Mouse (Mus musculus): ENCODE measurements around the gene Golm1. TPM values are rescaled to one million over a fixed set of nuclear protein-coding genes. Genes with fewer than 3 reads are reported as not detected.

Gene Golm1
- polyA plus RNA-seq, 1 experiment from 2014 or later = 97.5 TPM

DNA sequence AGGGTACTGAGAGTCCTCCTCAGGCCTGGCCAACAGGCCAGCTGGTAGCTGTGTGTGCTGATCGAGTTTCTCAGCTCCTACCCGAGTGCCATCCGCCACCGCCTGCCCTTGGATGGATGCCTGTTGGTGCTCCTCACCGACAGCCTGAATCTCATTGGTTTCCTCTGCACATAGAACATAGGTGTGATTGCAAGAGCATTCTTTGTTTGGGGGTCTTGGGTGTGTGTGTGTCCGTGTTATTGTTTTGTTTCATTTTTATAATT is 35.5 kb downstream of the Golm1 start:
- DNase-seq (ENCODE audit: low spot score) (no peak), ATAC-seq (replicated peaks; ENCODE audit: insufficient number of reproducible peaks, low FRiP score, low TSS enrichment, low read depth) (no peak)
- Histone ChIP-seq H3K27ac (replicated peaks; ENCODE audit: low read depth, low read length) (no peak overlapping the region), H3K4me2 (ENCODE audit: low read depth, low read length) (no peak overlapping the region), H3K27me3 (ENCODE audit: control insufficient read depth, insufficient read depth, low read length) (no peaks in the 10 kb centered on the region), H3K4me1 (ENCODE audit: control insufficient read depth, insufficient read depth, low read length) (no peaks in the 10 kb centered on the region), H3K4me3 (ENCODE audit: low read depth, low read length) (no peak overlapping the region), H3K9me3 (replicated peaks; ENCODE audit: control insufficient read depth, low read length) (no peaks in the 10 kb centered on the region), H3K36me3 (replicated peaks; ENCODE audit: control insufficient read depth, insufficient read depth, low read depth, low read length) (peaks cover 5% of the 10 kb centered on the region), H3K9ac (replicated peaks; ENCODE audit: low read length) (no peak overlapping the region)
- WGBS = 94% methylated on average over 6 of the region's 6 CpGs

DNA sequence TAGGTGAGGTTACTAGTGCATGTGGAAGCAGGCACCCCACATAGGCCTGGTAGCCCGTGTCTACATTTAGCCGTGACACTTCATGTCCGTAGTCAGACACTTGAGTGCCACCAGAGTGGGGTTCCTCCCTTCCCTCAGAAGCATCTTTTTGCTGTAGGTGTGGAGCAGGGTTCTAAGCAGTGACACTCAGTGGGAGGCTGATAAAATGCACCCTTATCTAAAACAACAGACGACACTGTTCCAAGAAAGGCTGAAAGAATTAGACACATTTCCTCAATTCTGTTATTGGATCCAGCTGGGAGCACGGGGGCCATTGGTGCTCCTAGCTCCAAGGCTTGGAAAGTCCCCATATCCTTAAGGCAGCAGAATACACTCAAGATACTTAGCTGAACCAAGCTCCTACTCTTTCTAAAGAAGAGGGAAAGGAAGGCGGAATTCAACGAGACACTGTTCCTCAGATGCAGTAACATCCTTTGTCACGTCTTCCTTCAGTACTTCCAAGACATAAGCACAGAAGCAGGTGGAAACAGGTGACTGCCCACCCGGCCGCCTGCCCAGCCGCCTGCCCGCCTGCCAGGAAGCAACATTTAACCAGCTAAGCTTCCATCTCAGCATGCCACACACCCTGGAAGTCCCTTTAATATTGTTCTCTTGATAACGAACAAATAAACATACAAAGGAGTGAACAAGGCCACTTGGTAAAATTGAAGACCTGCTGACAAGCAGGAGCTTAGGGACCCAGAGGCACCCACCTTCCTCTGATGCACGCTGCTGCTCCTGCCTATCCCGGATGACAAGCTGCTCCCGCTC is 36.0 kb downstream of the Golm1 start:
- Histone ChIP-seq H3K4me2 (ENCODE audit: low read depth, low read length) (no peak overlapping the region), H3K27ac (replicated peaks; ENCODE audit: low read depth, low read length) (no peak overlapping the region), H3K27me3 (ENCODE audit: control insufficient read depth, insufficient read depth, low read length) (no peaks in the 10 kb centered on the region), H3K9ac (replicated peaks; ENCODE audit: low read length) (no peak overlapping the region), H3K4me1 (ENCODE audit: control insufficient read depth, insufficient read depth, low read length) (no peaks in the 10 kb centered on the region), H3K36me3 (replicated peaks; ENCODE audit: control insufficient read depth, insufficient read depth, low read depth, low read length) (peaks cover 2% of the 10 kb centered on the region), H3K9me3 (replicated peaks; ENCODE audit: control insufficient read depth, low read length) (no peaks in the 10 kb centered on the region), H3K4me3 (ENCODE audit: low read depth, low read length) (no peak overlapping the region)
- no peak for DNase-seq (ENCODE audit: low spot score)
- 86% methylated on average over 16 of the region's 16 CpGs for WGBS
- ATAC-seq (replicated peaks; ENCODE audit: insufficient number of reproducible peaks, low FRiP score, low TSS enrichment, low read depth) = no peak

DNA sequence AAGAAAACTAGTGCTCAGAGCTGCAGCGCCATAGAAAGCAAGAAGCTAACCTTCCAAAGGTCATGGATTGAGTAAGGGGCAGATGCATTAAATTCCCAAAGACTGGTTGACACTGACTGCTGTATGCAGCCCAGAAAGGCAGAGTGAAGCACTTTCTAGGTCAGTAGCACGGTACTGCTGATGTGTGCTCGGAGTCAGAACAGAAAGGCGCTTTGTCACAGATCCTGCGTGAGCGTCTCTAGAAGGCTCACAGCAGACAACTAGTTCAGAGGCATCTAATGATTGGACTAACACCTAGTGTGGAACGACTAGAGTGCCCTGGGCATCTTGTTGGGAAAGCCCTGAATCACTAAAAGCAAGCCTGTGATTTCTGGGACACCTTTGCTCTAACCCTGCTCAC is 37.8 kb downstream of the Golm1 start:
- peaks cover 2% of the 10 kb centered on the region for H3K36me3 ChIP-seq (replicated peaks; ENCODE audit: control insufficient read depth, insufficient read depth, low read depth, low read length)
- H3K4me2 ChIP-seq (ENCODE audit: low read depth, low read length) = no peak overlapping the region
- H3K4me1 ChIP-seq (ENCODE audit: control insufficient read depth, insufficient read depth, low read length) = no peaks in the 10 kb centered on the region
- no peaks in the 10 kb centered on the region for H3K9me3 ChIP-seq (replicated peaks; ENCODE audit: control insufficient read depth, low read length)
- 90% methylated on average over 7 of the region's 7 CpGs for WGBS
- ATAC-seq (replicated peaks; ENCODE audit: insufficient number of reproducible peaks, low FRiP score, low TSS enrichment, low read depth) (no peak), DNase-seq (ENCODE audit: low spot score) (no peak)
- no peak overlapping the region for H3K27ac ChIP-seq (replicated peaks; ENCODE audit: low read depth, low read length)
- H3K4me3 ChIP-seq (ENCODE audit: low read depth, low read length) = no peak overlapping the region
- no peaks in the 10 kb centered on the region for H3K27me3 ChIP-seq (ENCODE audit: control insufficient read depth, insufficient read depth, low read length)
- no peak overlapping the region for H3K9ac ChIP-seq (replicated peaks; ENCODE audit: low read length)

DNA sequence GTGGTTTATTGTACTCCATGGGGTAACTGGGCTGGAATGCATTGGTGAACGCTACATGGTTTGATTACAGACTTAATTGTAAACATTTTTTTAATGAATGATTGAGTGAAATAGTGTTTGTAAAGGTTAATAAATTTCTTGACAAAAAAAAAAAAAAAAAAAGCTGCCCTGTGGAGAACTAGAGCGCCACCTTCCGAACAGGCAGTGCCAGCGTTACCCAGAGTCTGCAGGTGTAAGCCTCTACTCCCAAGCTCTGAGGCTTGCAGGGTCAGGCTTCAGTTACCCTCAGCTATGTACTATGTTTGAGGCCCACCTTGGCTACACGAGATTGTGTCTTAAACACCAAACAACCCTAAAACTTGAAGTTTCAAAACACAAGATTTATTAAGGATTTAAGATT is 41.0 kb downstream of the Golm1 start:
- ATAC-seq (replicated peaks; ENCODE audit: insufficient number of reproducible peaks, low FRiP score, low TSS enrichment, low read depth) (no peak), DNase-seq (ENCODE audit: low spot score) (no peak)
- H3K9ac ChIP-seq (replicated peaks; ENCODE audit: low read length) = no peak overlapping the region
- no peaks in the 10 kb centered on the region for H3K9me3 ChIP-seq (replicated peaks; ENCODE audit: control insufficient read depth, low read length)
- no peak overlapping the region for H3K4me2 ChIP-seq (ENCODE audit: low read depth, low read length)
- no peak overlapping the region for H3K4me3 ChIP-seq (ENCODE audit: low read depth, low read length)
- WGBS = 72% methylated on average over 5 of the region's 5 CpGs
- H3K27ac ChIP-seq (replicated peaks; ENCODE audit: low read depth, low read length) = no peak overlapping the region
- H3K27me3 ChIP-seq (ENCODE audit: control insufficient read depth, insufficient read depth, low read length) = no peaks in the 10 kb centered on the region
- H3K4me1 ChIP-seq (ENCODE audit: control insufficient read depth, insufficient read depth, low read length) = no peaks in the 10 kb centered on the region
- peaks cover 7% of the 10 kb centered on the region for H3K36me3 ChIP-seq (replicated peaks; ENCODE audit: control insufficient read depth, insufficient read depth, low read depth, low read length)

DNA sequence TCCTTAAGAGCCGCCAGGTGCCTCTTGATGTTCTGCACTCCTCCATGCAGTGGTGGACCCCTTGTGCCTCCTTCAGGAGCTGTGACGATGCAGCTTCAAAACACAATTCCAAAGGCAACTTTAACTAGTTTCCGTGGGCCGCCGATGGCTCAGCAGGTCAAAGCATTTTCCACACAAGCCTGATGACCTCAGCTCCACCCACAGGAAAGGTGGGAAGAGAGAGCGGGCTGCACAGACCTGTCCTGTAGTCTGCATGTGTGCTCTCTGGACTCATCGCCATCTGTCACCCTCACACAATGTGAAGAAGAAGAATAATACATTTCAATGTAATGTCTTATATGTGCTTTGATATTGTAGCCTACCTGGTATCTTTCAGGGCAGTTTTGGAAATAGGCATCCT is 48.9 kb downstream of the Golm1 start:
- Histone ChIP-seq H3K4me3 (ENCODE audit: low read depth, low read length) (no peak overlapping the region), H3K27ac (replicated peaks; ENCODE audit: low read depth, low read length) (no peak overlapping the region), H3K4me2 (ENCODE audit: low read depth, low read length) (no peak overlapping the region), H3K4me1 (ENCODE audit: control insufficient read depth, insufficient read depth, low read length) (no peaks in the 10 kb centered on the region), H3K36me3 (replicated peaks; ENCODE audit: control insufficient read depth, insufficient read depth, low read depth, low read length) (peaks cover 14% of the 10 kb centered on the region), H3K9me3 (replicated peaks; ENCODE audit: control insufficient read depth, low read length) (no peaks in the 10 kb centered on the region), H3K27me3 (ENCODE audit: control insufficient read depth, insufficient read depth, low read length) (no peaks in the 10 kb centered on the region), H3K9ac (replicated peaks; ENCODE audit: low read length) (no peak overlapping the region)
- 89% methylated on average over 7 of the region's 7 CpGs for WGBS
- ATAC-seq (replicated peaks; ENCODE audit: insufficient number of reproducible peaks, low FRiP score, low TSS enrichment, low read depth) (no peak), DNase-seq (ENCODE audit: low spot score) (no peak)

DNA sequence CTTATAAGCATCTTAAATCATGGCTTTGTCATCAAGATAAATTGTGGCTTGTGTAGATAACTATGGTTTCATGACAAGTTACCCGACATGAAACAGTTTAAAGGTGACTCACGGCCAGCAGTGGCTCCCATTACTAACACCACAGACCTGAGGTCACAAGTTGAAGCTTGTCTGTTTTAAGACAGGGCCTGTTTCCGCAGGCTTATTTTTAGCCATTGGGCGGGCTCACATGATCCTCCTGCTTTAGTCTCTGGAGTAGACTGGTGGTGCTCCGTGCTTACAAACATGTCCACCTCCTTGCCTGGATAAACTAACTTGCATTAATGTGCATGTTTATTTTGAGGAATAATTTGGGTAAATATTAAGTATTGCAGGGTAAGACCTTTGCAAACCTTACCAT is 50.7 kb downstream of the Golm1 start:
- H3K9me3 ChIP-seq (replicated peaks; ENCODE audit: control insufficient read depth, low read length) = no peaks in the 10 kb centered on the region
- ATAC-seq (replicated peaks; ENCODE audit: insufficient number of reproducible peaks, low FRiP score, low TSS enrichment, low read depth) = no peak
- no peak overlapping the region for H3K4me2 ChIP-seq (ENCODE audit: low read depth, low read length)
- H3K4me3 ChIP-seq (ENCODE audit: low read depth, low read length) = no peak overlapping the region
- H3K4me1 ChIP-seq (ENCODE audit: control insufficient read depth, insufficient read depth, low read length) = no peaks in the 10 kb centered on the region
- peaks cover 12% of the 10 kb centered on the region for H3K36me3 ChIP-seq (replicated peaks; ENCODE audit: control insufficient read depth, insufficient read depth, low read depth, low read length)
- no peak overlapping the region for H3K27ac ChIP-seq (replicated peaks; ENCODE audit: low read depth, low read length)
- H3K9ac ChIP-seq (replicated peaks; ENCODE audit: low read length) = no peak overlapping the region
- 80% methylated on average over 5 of the region's 5 CpGs for WGBS
- H3K27me3 ChIP-seq (ENCODE audit: control insufficient read depth, insufficient read depth, low read length) = no peaks in the 10 kb centered on the region
- no peak for DNase-seq (ENCODE audit: low spot score)

DNA sequence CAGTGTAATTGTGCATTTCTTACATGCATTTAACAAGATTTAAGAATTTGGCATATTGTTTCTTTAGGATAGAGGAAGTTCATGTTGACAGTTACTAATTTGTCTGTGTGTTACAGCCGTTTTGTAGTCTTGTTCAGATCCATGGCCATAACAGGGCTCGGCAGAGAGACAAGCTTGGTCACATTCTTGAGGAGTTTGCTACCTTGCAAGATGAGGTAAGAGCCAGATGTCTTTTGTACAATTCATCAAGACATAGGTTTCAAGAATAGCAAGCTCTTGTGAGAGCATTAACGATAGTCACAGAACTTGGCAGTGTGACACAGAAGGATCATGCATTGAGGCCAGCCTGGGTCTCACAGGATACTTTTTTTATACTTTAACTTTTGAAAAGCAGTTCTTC is 51.2 kb downstream of the Golm1 start:
- Histone ChIP-seq H3K4me2 (ENCODE audit: low read depth, low read length) (no peak overlapping the region), H3K4me1 (ENCODE audit: control insufficient read depth, insufficient read depth, low read length) (no peaks in the 10 kb centered on the region), H3K27me3 (ENCODE audit: control insufficient read depth, insufficient read depth, low read length) (no peaks in the 10 kb centered on the region), H3K4me3 (ENCODE audit: low read depth, low read length) (no peak overlapping the region), H3K27ac (replicated peaks; ENCODE audit: low read depth, low read length) (no peak overlapping the region), H3K36me3 (replicated peaks; ENCODE audit: control insufficient read depth, insufficient read depth, low read depth, low read length) (peaks cover 10% of the 10 kb centered on the region), H3K9me3 (replicated peaks; ENCODE audit: control insufficient read depth, low read length) (no peaks in the 10 kb centered on the region), H3K9ac (replicated peaks; ENCODE audit: low read length) (no peak overlapping the region)
- DNase-seq (ENCODE audit: low spot score) = no peak
- ATAC-seq (replicated peaks; ENCODE audit: insufficient number of reproducible peaks, low FRiP score, low TSS enrichment, low read depth) = no peak
- 86% methylated on average over 3 of the region's 3 CpGs for WGBS

DNA sequence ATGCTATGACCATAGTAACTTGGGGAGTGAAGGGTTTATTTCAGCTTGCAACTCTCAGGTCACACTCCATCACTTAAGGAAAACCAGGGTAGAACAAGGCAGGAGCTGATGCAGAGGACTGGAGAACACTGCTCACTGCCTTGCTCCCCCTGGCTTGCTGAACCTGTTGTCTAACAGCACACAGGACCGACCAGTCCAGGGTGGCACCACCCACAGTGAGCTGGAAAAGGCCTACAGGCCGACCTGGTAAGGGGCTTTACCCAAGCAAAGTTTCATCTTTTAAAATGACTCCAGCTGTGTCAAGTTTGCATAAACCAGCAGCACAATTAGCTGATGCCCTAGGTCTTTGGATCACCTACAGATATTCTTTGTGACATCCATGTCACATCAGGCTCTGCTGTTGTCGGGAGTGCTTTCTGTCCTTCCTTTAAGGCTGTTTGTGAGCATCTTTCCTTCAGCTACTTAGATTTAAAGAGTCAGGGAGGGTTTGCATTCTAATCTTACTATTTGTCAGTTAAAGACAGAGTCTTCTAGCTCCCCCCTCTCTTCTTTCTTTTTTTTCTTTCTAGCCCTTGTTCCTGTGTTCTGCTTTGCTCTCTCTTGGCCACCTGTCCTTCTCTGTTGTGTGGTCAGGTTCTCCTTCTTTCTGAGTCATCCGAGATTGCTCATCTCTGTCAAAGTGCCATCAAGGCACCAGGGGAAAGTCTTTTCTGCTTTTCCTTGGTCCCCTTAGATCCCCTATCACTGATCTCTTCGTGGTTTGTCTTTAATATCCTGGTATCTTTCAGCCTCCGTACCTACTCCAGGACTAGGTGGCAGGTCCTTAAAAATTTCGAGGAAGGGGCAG is 53.7 kb downstream of the Golm1 start:
- 90% methylated on average over 7 of the region's 7 CpGs for WGBS
- no peak overlapping the region for H3K9ac ChIP-seq (replicated peaks; ENCODE audit: low read length)
- H3K36me3 ChIP-seq (replicated peaks; ENCODE audit: control insufficient read depth, insufficient read depth, low read depth, low read length) = peaks cover 4% of the 10 kb centered on the region

More for the DNA sequence above, 53.7 kb downstream of the Golm1 start:
- Histone ChIP-seq H3K27ac (replicated peaks; ENCODE audit: low read depth, low read length) (no peak overlapping the region), H3K27me3 (ENCODE audit: control insufficient read depth, insufficient read depth, low read length) (no peaks in the 10 kb centered on the region), H3K9me3 (replicated peaks; ENCODE audit: control insufficient read depth, low read length) (no peaks in the 10 kb centered on the region), H3K4me3 (ENCODE audit: low read depth, low read length) (no peak overlapping the region), H3K4me1 (ENCODE audit: control insufficient read depth, insufficient read depth, low read length) (no peaks in the 10 kb centered on the region), H3K4me2 (ENCODE audit: low read depth, low read length) (no peak overlapping the region)
- ATAC-seq (replicated peaks; ENCODE audit: insufficient number of reproducible peaks, low FRiP score, low TSS enrichment, low read depth) (no peak), DNase-seq (ENCODE audit: low spot score) (no peak)

All from embryonic facial prominence, embryonic 11.5 days (tissue).